23 mouse cellular contexts compared by ENCODE assay signal in the genomic region with DNA sequence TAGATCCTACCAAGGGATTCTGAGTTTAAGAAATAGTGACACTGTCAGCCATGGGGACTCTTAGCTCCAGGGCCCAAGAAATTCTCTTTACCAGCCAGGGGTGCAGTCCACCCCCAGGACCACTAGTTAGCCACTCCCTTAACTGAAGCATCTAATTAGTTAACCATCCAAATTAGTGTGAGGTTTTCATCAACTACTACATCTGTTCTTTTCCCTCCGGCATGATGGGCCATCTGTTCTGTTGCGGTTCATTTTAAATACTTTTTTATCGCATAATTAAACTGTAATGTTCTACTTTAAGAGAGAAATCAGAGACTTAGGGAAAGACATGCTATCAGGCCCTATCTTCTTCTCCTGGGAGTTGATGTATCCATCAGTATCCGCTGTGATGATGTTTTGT. TPM values are rescaled to one million over a fixed set of nuclear protein-coding genes. Genes with fewer than 3 reads are reported as not detected.
A peak's percentile ranks its signal among the peaks of the same experiment; 100 is the strongest.
DNase-seq lines count a peak whose midpoint lies in the region; ATAC-seq and TF ChIP-seq lines count a peak whose summit lies in the region.
"Had no signal": no experiment of that assay in that cellular context is flagged by ENCODE, and none has a peak within 500 bp of the region (broad histone marks: within the 10 kb centered on the region; RNA-seq: fewer than 3 reads in every experiment).

No protein-coding gene starts in this region.

- 79% methylated on average over 4 of the region's 4 CpGs for WGBS in forebrain, embryonic 13.5 days
- WGBS in forebrain, embryonic 10.5 days: 91% methylated on average over 4 of the region's 4 CpGs
- 79% methylated on average over 4 of the region's 4 CpGs for WGBS in heart, adult 2 months

- no peak overlapping the region for H3K4me2 ChIP-seq in forebrain, embryonic 13.5 days
- H3K4me2 ChIP-seq: embryonic facial prominence, embryonic 12.5 days; heart, embryonic 11.5 days; lung, embryonic 14.5 days; midbrain, embryonic 12.5 days had no signal

- H3K9me3 ChIP-seq in forebrain, embryonic 13.5 days (replicated peaks): no peaks in the 10 kb centered on the region
- no peaks in the 10 kb centered on the region for H3K9me3 ChIP-seq in forebrain, embryonic 10.5 days
- H3K9me3 ChIP-seq: embryonic facial prominence, embryonic 12.5 days; midbrain, embryonic 12.5 days had no signal

- H3K36me3 ChIP-seq in forebrain, embryonic 13.5 days (ENCODE audit: poor library complexity, severe bottlenecking): no peaks in the 10 kb centered on the region
- H3K36me3 ChIP-seq in forebrain, embryonic 10.5 days (replicated peaks): no peaks in the 10 kb centered on the region
- no peaks in the 10 kb centered on the region for H3K36me3 ChIP-seq in heart, adult 2 months (ENCODE audit: control insufficient read depth, insufficient read depth, low read length)
- H3K36me3 ChIP-seq: embryonic facial prominence, embryonic 12.5 days; midbrain, embryonic 12.5 days had no signal

- TF ChIP-seq CTCF in left cerebral cortex, adult 2 months (IDR thresholded peaks at IDR 0.05): no peak
- no peak for TF ChIP-seq CTCF in brain, embryonic 14.5 days (IDR thresholded peaks at IDR 0.05; ENCODE audit: borderline replicate concordance, extremely low read depth, insufficient read depth, insufficient read length)
- TF ChIP-seq CTCF in heart, adult 2 months (IDR thresholded peaks at IDR 0.05): no peak

- no peaks in the 10 kb centered on the region for H3K79me2 ChIP-seq in heart, adult 2 months (replicated peaks; ENCODE audit: control insufficient read depth, insufficient read depth, low read length)

- peak; percentile 50; the same call in 1 of the 2 replicates for ATAC-seq in forebrain, embryonic 13.5 days

- H3K27me3 ChIP-seq in forebrain, embryonic 13.5 days: no peaks in the 10 kb centered on the region
- H3K27me3 ChIP-seq in forebrain, embryonic 10.5 days (ENCODE audit: poor library complexity, severe bottlenecking): no peaks in the 10 kb centered on the region
- H3K27me3 ChIP-seq in heart, adult 2 months (ENCODE audit: control insufficient read depth, insufficient read depth, low read length): no peaks in the 10 kb centered on the region
- H3K27me3 ChIP-seq: CH12.LX; embryonic facial prominence, embryonic 12.5 days; midbrain, embryonic 12.5 days had no signal

- no peak overlapping the region for H3K4me3 ChIP-seq in forebrain, embryonic 13.5 days
- no peak overlapping the region for H3K4me3 ChIP-seq in forebrain, embryonic 10.5 days
- H3K4me3 ChIP-seq in left cerebral cortex, adult 2 months: no peak overlapping the region
- H3K4me3 ChIP-seq in heart, adult 2 months: no peak overlapping the region
- H3K4me3 ChIP-seq: embryonic facial prominence, embryonic 12.5 days; midbrain, embryonic 12.5 days had no signal

- peak overlapping the region; percentile 72 for H3K27ac ChIP-seq in forebrain, embryonic 13.5 days
- no peak overlapping the region for H3K27ac ChIP-seq in forebrain, embryonic 10.5 days
- peak overlapping the region; percentile 82 for H3K27ac ChIP-seq in left cerebral cortex, adult 2 months
- no peak overlapping the region for H3K27ac ChIP-seq in heart, adult 2 months
- H3K27ac ChIP-seq: embryonic facial prominence, embryonic 12.5 days; midbrain, embryonic 12.5 days; stomach, postnatal 0 days had no signal

- no peak overlapping the region for H3K9ac ChIP-seq in forebrain, embryonic 13.5 days
- no peak overlapping the region for H3K9ac ChIP-seq in heart, adult 2 months (ENCODE audit: low read depth, low read length)
- H3K9ac ChIP-seq: embryonic facial prominence, embryonic 12.5 days; lung, embryonic 14.5 days; midbrain, embryonic 12.5 days had no signal

- DNase-seq in forebrain, embryonic 10.5 days (ENCODE audit: extremely low spot score, low spot score): no peak
- DNase-seq in left cerebral cortex, adult 2 months (ENCODE audit: extremely low spot score in 1 of 2, low spot score in 2 of 2): no peak
- DNase-seq in left cerebral cortex, adult 8-10 months (ENCODE audit: low spot score in 2 of 2): no peak
- peak; percentile 80 for DNase-seq in brain, embryonic 14.5 days (ENCODE audit: low read depth)
- DNase-seq in layer of hippocampus, adult 9-11 months: peak; percentile 57
- no peak for DNase-seq in heart, adult 2 months
- DNase-seq in gastrocnemius, adult 18-20 months (ENCODE audit: low spot score): no peak
- DNase-seq: adrenal gland, adult 2 months; cerebellum, adult 11-12 months; heart, postnatal 14 days; kidney, adult 9 months; kidney, postnatal 36 days; left cerebral cortex, postnatal 4 days; lung, embryonic 14.5 days; lung, postnatal 4 days; right cerebral cortex, postnatal 25 days; thymus, postnatal 25 days had no signal

- H3K4me1 ChIP-seq in forebrain, embryonic 13.5 days: 0 out of 2 replicates have a peak, but pooled peaks cover 7% of the 10 kb centered on the region
- H3K4me1 ChIP-seq in forebrain, embryonic 10.5 days: peaks cover 1% of the 10 kb centered on the region; the same call in 1 of the 2 replicates
- H3K4me1 ChIP-seq in heart, adult 2 months (ENCODE audit: control insufficient read depth, insufficient read depth, low read length): peaks cover 4% of the 10 kb centered on the region
- H3K4me1 ChIP-seq: embryonic facial prominence, embryonic 12.5 days; midbrain, embryonic 12.5 days had no signal

- no peak for TF ChIP-seq EP300 in heart, adult 2 months (IDR thresholded peaks at IDR 0.05; ENCODE audit: insufficient read depth, low read depth, low read length)

- intact Hi-C loops in left cerebral cortex, adult 2 months (cut with DNase I): loop anchor here (5.0 kb wide), 2 partner anchors 57 to 137 kb away; no protein-coding TSS in a partner anchor
- intact Hi-C loops in heart, adult 2 months (cut with DNase I): loop anchor here (10.0 kb wide), 1 partner anchor 214 kb away; the partner anchor contains the start of gene Golga5

- no peak for TF ChIP-seq POLR2A in brain, embryonic 14.5 days (IDR thresholded peaks at IDR 0.05; ENCODE audit: borderline replicate concordance, extremely low read depth, insufficient read depth, insufficient read length, poor library complexity, severe bottlenecking)
- TF ChIP-seq POLR2A in heart, adult 2 months (IDR thresholded peaks at IDR 0.05; ENCODE audit: insufficient read depth, low read depth, low read length): no peak

RNA-seq across cellular contexts. Expression of gene Rin3, which starts 32.5 kb away (rescaled TPM):
- polyA plus RNA-seq in forebrain, embryonic 13.5 days (2015; fragmentation: Nextera tagmentation; extraction: Ambion mirVana): 2.0 TPM in 2 replicates
- 2.8 and 3.3 TPM in 2 replicates for polyA plus RNA-seq in forebrain, embryonic 10.5 days (2016; fragmentation: Nextera tagmentation; extraction: Ambion mirVana)
- total RNA-seq in left cerebral cortex, adult 2 months (2021): 1 to 10 TPM; 3.8 to 5.9 TPM
- total RNA-seq in left cerebral cortex, adult 8-10 months (2022): 1 to 10 TPM; 2.7 to 5.3 (median 4.9) TPM
- 1.4 and 4.2 TPM in 2 replicates for polyA plus RNA-seq in brain, embryonic 14.5 days (2012; rRNA removed)
- total RNA-seq in heart, adult 2 months (2021): 10 to 100 TPM; 14.7 to 25.3 TPM
- 6.1 and 10.3 TPM in 2 replicates for polyA plus RNA-seq in heart, adult 2 months (2012; rRNA removed)
- total RNA-seq in gastrocnemius, adult 18-20 months (2021): 1 to 10 TPM; 7.8 to 9.1 TPM

Comparison
In these comparisons a context has a peak if more than half of its experiments do, and no peak if none do; other contexts are left out.
1. H3K27ac ChIP-seq: peak in forebrain, embryonic 13.5 days (single experiment) and left cerebral cortex, adult 2 months (single experiment); none in forebrain, embryonic 10.5 days (single experiment) and heart, adult 2 months (single experiment).
2. DNase-seq: peak in brain, embryonic 14.5 days (single experiment) and layer of hippocampus, adult 9-11 months (single experiment); none in forebrain, embryonic 10.5 days (single experiment), left cerebral cortex, adult 2 months (0 of 2), left cerebral cortex, adult 8-10 months (0 of 2), heart, adult 2 months (0 of 2) and gastrocnemius, adult 18-20 months (single experiment).